Mouse (Mus musculus): ENCODE results near the gene Ssrp1.

GRCm38 (mm10) chr2:85067903-85068625, 31.0 kb downstream of the Ssrp1 start:
- TF ChIP-seq CTCF (IDR thresholded peaks at IDR 0.05; ENCODE audit: extremely low read depth, insufficient read length, insufficient replicate concordance, low read depth, low read length) (no peak), POLR2A (IDR thresholded peaks at IDR 0.05; ENCODE audit: low read depth, low read length) (no peak)
